Mouse (Mus musculus) WW6 (cell line): ENCODE results near the gene Bpifa6.
"Not testable (repeated sequence)": the region's sequence is repeated elsewhere in the genome, so short reads cannot be mapped to it uniquely, and the experiment has no call there.

ENCODE experiments used
- DNase-seq: peaks from one replicate; pipeline ENCODE4 v3.0.0-alpha.2; 2013; ENCODE audit warnings: low read depth, low spot score

Gene Bpifa6

DNA sequence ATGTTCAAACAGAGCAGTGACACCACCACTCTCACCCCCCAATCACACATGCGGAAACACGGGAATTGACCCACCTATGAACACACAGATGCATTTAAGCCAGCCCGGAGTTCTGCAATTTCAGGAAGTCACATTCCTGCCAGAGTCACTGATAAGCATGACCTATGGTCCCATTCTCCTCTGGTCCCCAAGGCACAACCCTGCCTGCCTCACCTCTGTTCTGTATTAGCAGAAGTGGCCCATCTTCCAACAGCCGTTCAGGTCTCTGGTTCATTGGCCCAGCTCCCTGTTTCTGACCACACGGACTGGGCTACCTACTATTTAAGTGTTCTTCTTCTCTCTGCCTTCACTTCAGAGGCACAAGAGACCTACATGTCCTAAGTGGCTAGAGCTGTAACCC is at the start of gene Bpifa6:
Bpifa6 (plus strand) TSS at position 364 of the 400 bp plus-strand sequence.
- DNase-seq: no peak

DNA sequence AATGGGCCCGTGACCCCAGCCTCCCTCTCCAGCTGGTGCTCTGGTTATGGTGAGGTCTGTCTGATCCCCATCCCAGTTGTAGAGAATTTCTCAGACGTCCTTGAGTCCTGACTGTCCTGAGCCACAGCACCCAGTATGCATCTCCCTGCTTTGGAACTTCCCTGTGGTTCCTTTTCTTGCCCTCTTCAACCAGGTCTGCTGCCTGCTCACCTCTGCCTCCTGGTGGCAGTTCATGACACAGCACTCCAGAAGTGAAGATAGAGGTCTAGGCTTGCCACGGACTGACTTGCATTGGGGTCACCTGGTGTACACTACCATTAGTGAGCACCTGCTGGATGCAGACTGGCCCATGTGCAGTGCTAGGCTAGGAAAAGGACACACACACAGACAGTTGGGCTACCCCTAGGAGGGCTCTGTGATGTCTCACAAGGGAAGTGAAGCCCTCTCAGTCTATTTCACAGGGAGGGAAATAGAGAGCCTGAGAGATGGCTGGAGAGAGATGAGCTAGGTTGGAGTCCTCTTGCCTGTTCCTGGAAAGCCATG is 44.8 kb upstream of the Bpifa6 start:
- peak; percentile 28 for DNase-seq

DNA sequence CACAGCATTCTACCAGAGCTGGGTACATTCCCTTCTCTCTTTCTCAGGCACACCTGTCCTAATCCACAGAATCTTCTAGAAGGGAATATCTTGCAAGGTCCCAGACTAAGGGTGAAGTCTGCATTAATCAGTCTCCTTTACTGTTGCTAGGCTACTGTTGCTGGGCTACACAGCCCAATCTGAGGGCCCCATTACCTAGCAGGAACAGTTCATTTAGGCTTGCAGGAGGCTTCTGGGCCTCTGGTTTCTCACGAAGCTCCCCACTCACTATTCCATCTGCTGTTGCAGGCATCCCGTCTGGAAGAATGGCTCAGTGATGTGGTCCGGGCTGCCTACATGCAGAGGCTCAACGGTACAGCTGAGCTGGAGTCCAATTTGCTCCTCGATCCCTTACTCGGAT is 43.6 kb upstream of the Bpifa6 start:
- no peak for DNase-seq

DNA sequence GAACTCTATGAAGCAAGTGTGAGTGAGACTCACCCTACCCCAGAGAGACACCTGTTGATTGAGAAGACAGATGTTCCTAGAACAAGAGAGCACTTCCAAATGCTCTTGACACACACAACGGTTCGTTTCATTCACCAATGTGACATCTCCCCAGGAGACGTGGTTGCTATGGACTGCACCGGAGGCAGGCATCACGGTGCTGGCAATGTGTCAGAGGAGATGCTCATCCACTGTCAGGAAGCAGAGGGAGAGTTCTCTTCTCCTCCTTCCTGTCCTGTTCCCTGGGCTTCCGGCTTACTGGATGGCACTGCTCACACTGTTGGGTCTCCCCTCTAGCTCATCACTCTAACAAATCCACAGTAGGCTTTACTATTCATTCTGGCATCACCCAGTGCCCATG is 41.4 kb upstream of the Bpifa6 start:
- no peak for DNase-seq

DNA sequence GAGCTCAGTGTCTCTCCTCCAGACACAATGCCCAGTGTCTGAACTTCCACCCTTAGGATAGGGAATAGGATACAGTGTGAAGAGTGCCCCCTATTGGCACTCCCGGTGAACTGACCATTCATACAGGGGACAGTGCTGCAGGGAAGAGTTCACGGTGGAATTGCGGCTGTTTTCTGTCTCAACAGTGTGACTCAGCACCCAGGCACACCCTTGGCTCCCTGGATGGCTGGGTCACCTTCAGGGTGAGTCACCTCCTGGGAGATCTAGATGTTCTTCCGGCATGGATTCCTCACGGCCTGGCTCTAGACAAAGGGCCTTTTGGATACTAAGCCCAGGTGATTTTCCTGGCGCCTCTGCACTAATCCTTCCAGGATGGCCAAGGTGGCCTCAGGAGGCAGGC is 39.4 kb upstream of the Bpifa6 start:
- no peak for DNase-seq

DNA sequence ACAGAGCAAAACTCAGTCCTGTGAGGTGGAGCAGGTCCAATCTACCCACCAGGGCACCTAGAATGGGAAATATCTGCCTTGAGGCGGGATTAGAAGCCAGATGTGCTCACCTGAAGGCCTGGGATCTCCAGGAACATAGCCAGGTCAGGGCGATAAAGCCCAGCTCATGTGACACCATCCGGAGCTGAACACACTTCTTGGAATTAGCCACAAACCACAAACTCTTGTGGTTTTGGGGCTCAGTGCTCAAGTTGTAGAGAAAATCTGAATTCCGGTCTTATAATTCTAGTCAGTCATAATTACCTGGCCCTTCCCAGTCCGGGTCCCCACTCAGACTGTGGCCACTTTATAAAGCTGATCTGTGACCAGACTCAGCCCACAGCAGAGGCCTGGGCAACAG is 36.9 kb upstream of the Bpifa6 start, which contains the start of gene Bpifb4:
Bpifb4 (plus strand) TSS at position 370 of the 400 bp plus-strand sequence.
- DNase-seq: no peak

DNA sequence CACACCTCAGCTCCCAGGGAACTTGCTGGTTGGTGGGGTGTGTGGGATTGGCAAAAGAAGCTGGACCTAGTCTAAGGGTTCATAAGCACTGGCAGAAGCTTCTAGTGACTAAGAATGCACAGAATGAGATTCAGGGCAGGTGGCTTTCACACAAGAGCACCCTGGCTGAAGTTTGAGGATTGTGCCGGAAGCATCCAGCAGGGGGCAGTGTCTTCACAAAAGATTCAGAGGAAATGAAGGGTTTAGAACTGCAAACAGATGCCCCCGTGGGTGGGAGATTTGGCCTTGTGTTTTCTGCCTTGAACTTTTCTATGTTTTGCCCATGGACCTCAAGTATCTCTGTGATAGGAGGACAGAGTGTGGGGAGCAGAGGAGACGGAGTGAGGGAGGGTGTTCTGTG is 31.2 kb upstream of the Bpifa6 start:
- DNase-seq: peak; percentile 16

DNA sequence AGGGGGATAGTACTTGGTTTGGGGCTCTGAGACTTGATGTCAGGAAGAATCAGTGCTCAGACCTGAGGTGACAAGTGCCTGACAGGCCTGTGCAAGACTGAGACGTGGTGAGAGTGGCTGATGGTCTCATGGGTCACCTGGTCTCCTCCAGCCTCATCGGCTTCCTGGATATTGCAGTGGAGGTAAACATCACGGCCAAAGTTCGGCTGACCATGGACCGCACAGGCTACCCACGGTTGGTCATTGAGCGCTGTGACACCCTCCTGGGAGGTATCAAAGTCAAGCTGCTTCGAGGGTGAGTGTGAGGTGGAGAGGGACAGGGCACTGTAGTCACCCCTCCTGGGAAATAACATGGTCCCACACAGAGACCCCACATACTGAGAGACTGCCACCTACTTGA is 30.2 kb upstream of the Bpifa6 start:
- DNase-seq: no peak

DNA sequence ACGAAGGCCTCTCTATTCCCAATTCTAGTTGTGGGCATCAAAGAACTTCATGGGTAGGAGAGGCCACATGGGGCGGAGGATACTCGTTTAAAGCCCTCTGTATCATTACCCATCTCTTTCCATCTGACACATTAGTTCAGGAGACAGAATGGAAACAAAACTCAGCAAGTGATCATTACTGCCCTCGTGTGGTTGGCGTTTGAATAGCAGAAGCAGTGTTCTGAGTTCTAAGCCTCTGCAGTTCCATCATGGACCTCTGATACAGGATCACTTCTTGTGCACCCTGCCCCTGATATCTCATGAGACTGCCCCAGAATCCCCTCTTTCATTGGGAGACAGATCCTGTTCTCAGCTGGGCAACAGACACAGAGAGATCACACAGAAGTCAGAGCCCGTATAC is 21.8 kb upstream of the Bpifa6 start:
- peak; percentile 40 for DNase-seq

DNA sequence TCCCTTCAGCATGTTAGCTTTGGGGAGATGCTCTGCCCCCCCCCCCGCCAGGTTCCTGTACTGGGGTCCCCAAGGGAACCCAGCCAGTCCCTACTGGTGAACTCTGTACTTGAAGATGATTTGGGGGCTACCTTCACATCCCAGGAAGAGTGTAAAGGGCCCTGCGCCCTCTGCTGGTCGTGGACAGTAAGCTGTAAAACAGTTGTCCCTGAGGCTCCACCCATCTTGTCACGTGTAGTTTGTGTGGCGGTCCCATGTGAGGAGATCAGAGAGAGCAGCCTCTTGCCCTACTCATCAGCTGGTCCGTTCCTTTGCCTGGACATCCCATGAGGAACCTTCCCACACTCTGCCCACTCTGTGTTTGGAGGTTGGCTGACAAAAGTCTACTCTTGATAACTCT is 20.9 kb upstream of the Bpifa6 start:
- DNase-seq: peak; percentile 72

DNA sequence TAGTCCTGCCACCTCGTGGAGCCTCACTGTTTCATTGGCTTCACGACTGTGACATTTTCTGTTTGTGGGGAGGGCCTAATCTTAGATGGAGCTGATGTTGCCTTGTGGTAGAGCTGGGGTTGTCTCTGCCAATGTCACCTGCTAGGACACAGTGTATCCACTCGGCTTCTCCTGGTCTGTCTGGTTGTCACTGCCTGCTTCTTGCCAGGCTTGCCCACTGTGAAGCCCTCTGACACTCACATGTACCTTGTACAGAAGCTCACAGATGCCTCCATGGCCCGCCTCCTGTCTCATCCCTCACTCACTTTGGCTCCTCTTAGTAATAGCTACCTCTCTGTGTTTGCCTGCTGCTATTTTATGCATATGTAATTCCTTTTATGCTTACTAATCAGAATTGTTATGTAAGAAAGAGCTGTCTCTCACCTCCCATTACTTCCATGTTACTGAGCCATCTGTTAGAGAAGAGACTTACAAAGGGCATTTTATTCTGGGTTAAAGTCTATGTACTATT is 11.9 kb upstream of the Bpifa6 start:
- no peak for DNase-seq

DNA sequence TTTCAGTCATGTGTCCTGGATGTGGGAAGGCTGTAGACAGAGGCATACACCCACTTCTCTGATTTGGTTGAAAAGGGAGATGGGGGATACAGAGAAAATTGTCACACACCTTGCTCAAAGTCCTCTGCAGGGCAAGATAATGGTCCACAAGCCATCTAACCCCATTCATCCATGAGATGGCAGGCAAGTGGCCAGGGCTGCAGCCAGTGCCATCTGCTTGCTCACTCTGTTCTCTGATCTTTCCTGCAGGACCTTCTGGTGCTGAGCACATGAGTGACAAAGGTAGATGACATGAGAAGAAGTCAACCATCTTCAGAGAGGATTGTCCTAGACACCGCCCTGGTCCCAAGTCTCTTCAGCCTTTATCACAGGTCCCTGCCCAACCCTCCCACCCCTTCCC is 11.4 kb upstream of the Bpifa6 start:
- no peak for DNase-seq

DNA sequence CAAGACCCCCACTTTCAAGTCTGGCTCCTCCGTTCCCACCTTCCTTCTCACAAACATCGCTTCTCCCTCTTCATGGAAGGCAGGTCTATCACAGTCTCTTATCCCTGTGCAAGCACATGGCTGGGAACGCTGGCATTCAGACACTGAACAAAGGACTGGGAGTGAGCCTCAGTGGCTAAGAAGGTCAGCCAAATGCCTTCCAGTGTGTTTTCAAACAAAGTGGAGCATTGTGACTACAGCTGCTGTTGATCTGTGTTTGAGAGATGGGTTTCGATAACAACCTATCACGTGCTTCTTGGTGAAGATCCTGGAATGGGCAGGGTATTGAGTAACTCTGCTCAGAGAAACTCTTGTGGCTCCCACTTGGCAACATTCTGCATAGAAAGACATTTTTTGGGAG is 4.5 kb upstream of the Bpifa6 start:
- no peak for DNase-seq

DNA sequence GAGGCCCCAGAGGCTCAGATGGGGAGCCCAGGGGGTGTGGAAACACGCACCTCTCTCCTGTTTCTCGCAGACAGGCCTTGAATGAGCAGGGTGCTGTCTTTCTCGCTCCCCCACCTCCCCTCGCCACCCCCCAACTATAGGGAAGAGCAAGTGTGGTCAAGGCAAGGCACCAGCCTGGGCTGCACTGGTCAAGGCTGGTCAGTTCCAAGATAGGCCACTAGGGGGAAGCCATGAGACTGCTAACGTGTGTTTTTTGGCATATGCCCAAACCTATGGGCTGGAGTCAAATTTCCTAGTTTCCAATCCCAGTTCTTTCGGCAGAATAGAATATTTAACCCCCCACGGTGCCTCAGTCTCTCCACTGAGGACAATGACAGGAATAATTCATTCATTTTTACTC is 21.0 kb downstream of the Bpifa6 start:
- peak; percentile 5 for DNase-seq

DNA sequence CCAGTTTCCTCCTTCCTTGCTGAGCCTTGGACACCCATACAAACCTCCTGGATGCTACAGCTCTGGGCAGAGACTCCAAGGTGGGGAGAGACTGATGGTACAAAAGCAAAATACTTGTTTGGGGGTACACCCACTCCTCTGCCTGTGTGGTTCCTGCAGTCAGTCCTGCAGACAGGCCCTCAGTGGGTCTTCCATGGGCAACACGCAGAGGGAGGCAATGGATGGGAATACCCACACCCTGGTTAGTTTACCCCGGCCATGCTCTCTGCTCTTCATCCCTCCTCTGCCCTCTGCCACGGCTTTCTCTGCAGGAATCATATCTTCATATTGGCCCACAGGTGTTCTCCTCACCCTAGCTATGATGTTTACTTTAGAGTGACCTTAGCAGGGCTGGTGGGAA is 25.8 kb downstream of the Bpifa6 start:
- no peak for DNase-seq

DNA sequence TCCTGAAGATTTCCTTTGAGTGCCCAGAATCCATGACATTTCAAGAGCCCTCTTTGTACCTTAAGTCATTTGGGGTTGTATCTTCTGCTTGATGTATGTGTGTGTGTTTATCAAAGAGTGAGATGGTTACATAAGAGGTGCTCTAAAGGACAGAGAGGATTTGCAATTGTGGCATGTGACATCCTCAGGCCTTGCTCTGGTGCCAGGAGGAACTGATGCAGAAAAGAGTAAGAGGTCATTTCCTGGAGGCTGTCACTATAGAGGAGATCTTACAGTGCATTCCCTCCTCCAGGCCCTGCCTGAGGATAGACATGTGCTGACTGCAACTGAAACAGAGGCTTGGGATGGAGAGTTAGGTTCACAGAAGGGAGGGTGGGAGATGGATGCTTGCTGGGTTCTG is 26.3 kb downstream of the Bpifa6 start:
- no peak for DNase-seq

DNA sequence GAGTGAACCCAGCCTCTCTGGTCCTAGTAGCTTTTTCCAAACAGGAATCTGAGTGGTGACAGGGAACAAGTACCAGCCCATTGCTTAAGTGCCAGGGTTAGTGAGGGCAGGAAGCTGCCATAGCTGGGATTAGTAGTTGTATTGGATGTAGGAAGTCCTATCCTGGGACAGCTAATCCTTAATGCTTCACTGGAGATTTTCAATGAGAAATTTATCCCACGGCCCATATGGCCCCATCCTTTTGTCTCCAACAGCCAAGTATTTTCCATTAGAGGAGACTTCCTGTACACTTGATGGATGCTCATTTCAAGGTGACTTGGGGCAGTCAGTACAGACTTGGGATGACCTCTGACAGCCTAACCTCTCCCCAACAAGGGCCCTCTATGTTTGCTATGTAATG is 29.7 kb downstream of the Bpifa6 start:
- DNase-seq: no peak

DNA sequence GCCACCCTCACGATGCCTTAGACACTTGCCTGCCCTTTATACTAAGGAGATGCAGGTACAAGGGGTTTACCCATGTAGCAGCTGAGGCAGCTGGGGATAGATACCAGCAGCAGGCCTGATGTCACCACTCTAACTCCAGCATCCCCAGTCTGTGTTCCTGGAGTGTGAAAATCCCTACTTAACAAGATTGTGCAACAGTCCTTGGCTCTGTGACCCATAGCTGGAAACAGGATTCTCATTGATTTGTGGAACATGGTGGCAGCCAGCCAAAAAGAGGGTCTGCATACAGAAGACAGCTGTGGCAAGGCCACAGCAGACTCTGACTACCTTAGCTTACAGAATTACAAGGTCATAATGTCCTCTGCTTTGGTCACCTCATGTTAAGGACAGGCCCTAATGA is 30.3 kb downstream of the Bpifa6 start:
- no peak for DNase-seq

DNA sequence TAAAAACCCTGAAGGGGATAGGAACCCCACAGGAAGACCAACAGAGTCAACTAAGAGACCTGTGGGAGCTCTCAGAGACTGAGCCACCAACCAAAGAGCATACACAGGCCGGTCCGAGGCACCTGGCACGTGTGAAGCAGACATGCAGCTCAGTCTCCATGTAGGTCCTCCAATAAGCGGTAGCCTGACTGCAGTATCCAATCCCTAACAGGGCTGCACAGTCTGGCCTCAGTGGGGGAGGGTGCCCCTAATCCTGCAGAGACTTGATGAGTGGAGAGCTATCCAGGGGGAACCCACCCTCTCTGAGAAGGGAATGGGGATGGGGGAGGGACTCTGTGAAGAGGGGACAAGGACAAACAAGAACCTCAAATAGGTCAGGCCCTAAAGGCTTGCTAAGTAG is 31.0 kb downstream of the Bpifa6 start:
- no peak for DNase-seq

DNA sequence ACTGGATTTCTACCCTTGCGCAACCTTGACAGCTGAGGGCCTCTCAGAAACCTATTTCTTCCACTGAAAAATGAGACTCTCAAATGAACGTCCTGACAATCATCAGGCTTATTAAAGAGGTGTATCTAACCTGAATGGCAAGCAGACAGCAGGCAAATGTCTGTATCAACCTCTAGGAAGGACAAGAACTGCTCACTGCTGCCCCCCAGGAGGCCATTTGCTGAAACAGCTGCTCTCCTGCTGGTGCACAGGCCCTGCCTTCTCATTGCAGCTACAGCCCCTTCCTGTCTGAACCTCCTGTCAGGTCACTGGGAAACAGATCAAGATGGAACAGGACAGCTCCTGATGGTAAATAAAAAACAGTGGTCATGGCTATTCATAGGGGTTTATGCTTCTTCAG is 31.6 kb downstream of the Bpifa6 start:
- no peak for DNase-seq

DNA sequence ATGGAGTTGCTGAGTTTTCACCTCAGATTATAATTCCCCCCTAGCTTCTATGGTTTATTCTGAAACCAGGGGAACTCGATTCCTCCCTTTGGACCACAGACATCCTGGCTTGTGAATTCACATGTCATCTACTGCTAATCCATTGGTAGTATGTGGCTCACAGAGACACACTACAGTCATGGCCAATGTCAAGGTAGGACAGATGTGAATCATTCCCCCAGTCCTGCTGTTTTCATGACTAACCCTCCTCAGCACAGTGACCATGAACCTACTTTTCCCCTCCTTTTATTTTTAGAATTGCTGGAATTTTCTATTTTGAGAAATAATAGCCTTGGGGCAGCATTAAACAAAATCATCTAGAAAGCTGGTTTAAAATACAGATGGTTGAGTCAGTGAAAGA is 32.6 kb downstream of the Bpifa6 start:
- DNase-seq: no peak

DNA sequence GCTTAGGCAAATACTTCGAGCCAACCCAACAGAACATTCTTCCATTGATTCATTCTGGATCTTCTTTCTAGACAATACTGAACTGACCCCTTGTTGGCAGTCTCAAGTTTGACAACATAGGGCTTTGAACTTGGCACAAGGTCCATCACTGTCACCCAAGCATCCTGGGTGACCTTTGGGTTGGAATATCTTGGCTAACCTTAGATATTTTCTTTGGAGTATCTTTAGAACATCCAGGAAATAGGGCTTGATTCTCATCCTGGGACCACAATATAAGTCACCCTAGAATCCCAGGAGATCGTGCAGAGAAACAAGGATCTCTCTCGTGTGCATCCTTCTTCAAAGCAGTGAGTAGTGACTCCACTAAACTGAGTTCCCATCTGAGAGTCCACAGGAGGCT is 33.2 kb downstream of the Bpifa6 start, which contains the start of gene Bpifa2:
Bpifa2 (plus strand) TSS at position 301 of the 400 bp plus-strand sequence.
- DNase-seq: no peak

DNA sequence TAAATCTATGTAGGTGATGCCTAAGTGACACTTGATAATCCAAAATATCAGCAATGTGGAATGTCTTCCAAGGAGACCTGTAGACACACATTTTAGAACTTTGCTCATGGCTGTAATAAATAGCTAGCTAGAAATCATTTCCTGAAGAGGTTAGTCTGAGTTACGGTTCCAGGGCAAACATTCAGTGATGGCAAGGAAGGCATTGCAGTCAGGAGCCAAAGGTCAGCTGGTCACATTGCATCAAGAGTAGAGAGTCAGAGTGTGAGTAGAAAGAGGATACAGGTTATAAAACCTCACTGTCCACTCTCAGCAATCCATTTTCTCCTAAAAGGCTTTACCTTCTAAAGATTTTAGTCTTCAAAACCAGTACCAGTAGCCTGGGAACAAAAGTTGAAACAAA is 43.2 kb downstream of the Bpifa6 start:
- no peak for DNase-seq

DNA sequence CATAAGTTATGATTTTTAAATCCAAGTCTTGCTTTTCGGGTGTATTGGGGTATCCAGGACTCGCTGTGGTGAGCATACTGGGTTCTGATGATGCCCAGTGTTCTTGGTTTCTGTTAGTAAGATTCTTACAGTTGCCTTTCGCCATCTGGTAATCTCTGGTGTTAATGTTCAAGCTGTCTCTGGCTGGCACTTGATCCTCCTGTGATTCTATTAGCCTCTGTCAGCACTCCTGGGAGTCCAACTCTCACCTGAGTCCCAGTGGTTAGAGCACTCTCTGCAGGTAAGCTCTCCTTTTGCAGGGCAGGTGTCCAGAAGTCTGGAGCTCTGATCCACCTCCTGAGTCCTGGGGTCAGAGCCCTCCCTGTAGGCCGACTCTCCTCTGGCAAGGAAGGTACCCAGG is 49.9 kb downstream of the Bpifa6 start:
- not testable (repeated sequence) for DNase-seq
